Mouse (Mus musculus): ENCODE measurements at regions not wholly inside any gene's neighbourhood (a gene's known extent, or its start where the extent isn't known, plus 50 kb on each side); places are given as distances from the start of the nearest gene placed in this dataset.
A peak's percentile ranks its signal among the peaks of the same experiment; 100 is the strongest.

GRCm38 (mm10) chr13:102449416-102450121 is 243.8 kb upstream of the Cd180 start:
- DNase-seq, result no peak
- intact Hi-C loops (cut with DNase I), result no loop called here

- intact Hi-C loops (cut with DNase I), result no loop called here
- DNase-seq, result no peak
Measured at GRCm38 (mm10) chr13:102451176-102451575, 242.2 kb upstream of the Cd180 start.

GRCm38 (mm10) chr13:102458711-102459110 is 234.6 kb upstream of the Cd180 start:
- intact Hi-C loops (cut with DNase I), result no loop called here
- DNase-seq, result no peak

GRCm38 (mm10) chr13:102463993-102464392 is 229.4 kb upstream of the Cd180 start:
- no peak for DNase-seq
- intact Hi-C loops (cut with DNase I), result no loop called here

- DNase-seq, result no peak
- intact Hi-C loops (cut with DNase I), result no loop called here
Measured at GRCm38 (mm10) chr13:102481906-102482305, 211.5 kb upstream of the Cd180 start.

- intact Hi-C loops (cut with DNase I), result no loop called here
- DNase-seq, result no peak
Measured at GRCm38 (mm10) chr13:102482451-102482850, 210.9 kb upstream of the Cd180 start.

- intact Hi-C loops (cut with DNase I), result no loop called here
- no peak for DNase-seq
Measured at GRCm38 (mm10) chr13:102487416-102488097, 205.8 kb upstream of the Cd180 start.

GRCm38 (mm10) chr13:102491370-102491769 is 202.0 kb upstream of the Cd180 start:
- intact Hi-C loops (cut with DNase I), result no loop called here
- DNase-seq, result no peak

- intact Hi-C loops (cut with DNase I), result no loop called here
- no peak for DNase-seq
Measured at GRCm38 (mm10) chr13:102504157-102504947, 189.0 kb upstream of the Cd180 start.

- no peak for DNase-seq
- intact Hi-C loops (cut with DNase I), result loop anchor here (5.0 kb wide), 1 partner anchor 780 kb away; no protein-coding TSS in a partner anchor
Measured at GRCm38 (mm10) chr13:102507226-102507625, 186.1 kb upstream of the Cd180 start.

- intact Hi-C loops (cut with DNase I), result loop anchor here (5.0 kb wide), 1 partner anchor 781 kb away; no protein-coding TSS in a partner anchor
Measured at GRCm38 (mm10) chr13:102507916-102508315, 185.4 kb upstream of the Cd180 start.

GRCm38 (mm10) chr13:102510733-102511279 is 182.6 kb upstream of the Cd180 start:
- no peak for DNase-seq
- intact Hi-C loops (cut with DNase I), result no loop called here

More at GRCm38 (mm10) chr13:102507916-102508315, 185.4 kb upstream of the Cd180 start:
- DNase-seq, result no peak

- intact Hi-C loops (cut with DNase I), result no loop called here
- DNase-seq, result no peak
Measured at GRCm38 (mm10) chr13:102518169-102518882, 175.0 kb upstream of the Cd180 start.

GRCm38 (mm10) chr13:102521427-102521826 is 171.9 kb upstream of the Cd180 start:
- intact Hi-C loops (cut with DNase I), result no loop called here

GRCm38 (mm10) chr13:102522080-102522479 is 171.3 kb upstream of the Cd180 start:
- no peak for DNase-seq
- intact Hi-C loops (cut with DNase I), result no loop called here

More at GRCm38 (mm10) chr13:102521427-102521826, 171.9 kb upstream of the Cd180 start:
- no peak for DNase-seq

- DNase-seq, result no peak
Measured at GRCm38 (mm10) chr13:102526621-102527140, 166.7 kb upstream of the Cd180 start.

GRCm38 (mm10) chr13:102533784-102534183 is 159.6 kb upstream of the Cd180 start:
- peak; percentile 17 to 35 for DNase-seq
- intact Hi-C loops (cut with DNase I), result no loop called here

More at GRCm38 (mm10) chr13:102526621-102527140, 166.7 kb upstream of the Cd180 start:
- intact Hi-C loops (cut with DNase I), result no loop called here

- intact Hi-C loops (cut with DNase I), result no loop called here
- no peak for DNase-seq
Measured at GRCm38 (mm10) chr13:102537424-102538242, 155.7 kb upstream of the Cd180 start.

- intact Hi-C loops (cut with DNase I), result no loop called here
- DNase-seq, result no peak
Measured at GRCm38 (mm10) chr13:102540436-102540835, 152.9 kb upstream of the Cd180 start.
